Mouse (Mus musculus): ENCODE data around the gene Slc5a6.

DNA sequence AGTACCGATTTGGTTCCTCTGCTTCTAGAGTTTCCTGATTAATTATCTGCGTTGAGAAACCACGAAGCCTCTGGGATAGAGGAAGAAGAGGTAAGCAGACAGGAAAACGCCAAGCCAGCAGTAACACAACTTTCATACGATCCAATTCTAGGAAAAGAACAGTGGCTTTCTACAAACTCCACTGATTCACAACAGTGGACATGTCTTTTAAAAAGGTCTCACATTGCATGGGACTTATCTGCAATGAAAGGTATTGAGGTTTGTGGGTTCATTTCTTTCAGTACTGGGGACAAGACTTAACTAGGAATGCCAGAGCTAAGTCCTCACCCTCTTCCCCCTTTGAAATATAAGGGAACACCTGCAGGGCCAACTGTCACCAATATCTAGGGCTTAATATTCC is 1.6 kb downstream of the Slc5a6 start:
- no peak for TF ChIP-seq CTCF (IDR thresholded peaks at IDR 0.05; ENCODE audit: insufficient read depth, low read depth, low read length)
- TF ChIP-seq POLR2A (IDR thresholded peaks at IDR 0.05; ENCODE audit: insufficient read depth, low read depth, low read length): no peak

Measured in olfactory bulb, adult 2 months (tissue).